Mouse (Mus musculus): Measurements from ENCODE around the gene Meox1. TPM values are rescaled to one million over a fixed set of nuclear protein-coding genes. Genes with fewer than 3 reads are reported as not detected.

Gene Meox1
- total and polyA plus RNA-seq, 3 experiments: 5.6 to 7.3 (median 7.2) TPM

GRCm38 (mm10) chr11:101885881-101886319 is 8.3 kb downstream of the Meox1 start:
- H3K9ac ChIP-seq (ENCODE audit: low read depth, low read length): no peak overlapping the region
- no peaks in the 10 kb centered on the region for H3K79me2 ChIP-seq (replicated peaks; ENCODE audit: control insufficient read depth, insufficient read depth, low read length)
- peaks cover 35% of the 10 kb centered on the region for H3K4me1 ChIP-seq (ENCODE audit: control insufficient read depth, insufficient read depth, low read length)
- 28% methylated on average over 6 of the region's 6 CpGs for WGBS
- intact Hi-C loops (cut with DNase I): no loop called here
- H3K36me3 ChIP-seq (ENCODE audit: control insufficient read depth, insufficient read depth, low read length): no peaks in the 10 kb centered on the region
- DNase-seq: no peak
- no peaks in the 10 kb centered on the region for H3K27me3 ChIP-seq (ENCODE audit: control insufficient read depth, insufficient read depth, low read length)
- TF ChIP-seq CTCF (IDR thresholded peaks at IDR 0.05) (no peak), EP300 (IDR thresholded peaks at IDR 0.05; ENCODE audit: insufficient read depth, low read depth, low read length) (no peak), POLR2A (IDR thresholded peaks at IDR 0.05; ENCODE audit: insufficient read depth, low read depth, low read length) (no peak)
- H3K27ac ChIP-seq: peak overlapping the region; percentile 56
- H3K4me3 ChIP-seq: no peak overlapping the region

- Histone ChIP-seq H3K9ac (ENCODE audit: low read depth, low read length) (no peak overlapping the region), H3K27me3 (ENCODE audit: control insufficient read depth, insufficient read depth, low read length) (no peaks in the 10 kb centered on the region), H3K4me3 (no peak overlapping the region), H3K4me1 (ENCODE audit: control insufficient read depth, insufficient read depth, low read length) (peaks cover 40% of the 10 kb centered on the region), H3K79me2 (replicated peaks; ENCODE audit: control insufficient read depth, insufficient read depth, low read length) (no peaks in the 10 kb centered on the region), H3K27ac (peak overlapping the region; percentile 56), H3K36me3 (ENCODE audit: control insufficient read depth, insufficient read depth, low read length) (no peaks in the 10 kb centered on the region)
- intact Hi-C loops (cut with DNase I): no loop called here
- TF ChIP-seq CTCF (IDR thresholded peaks at IDR 0.05) (peak; percentile 45), POLR2A (IDR thresholded peaks at IDR 0.05; ENCODE audit: insufficient read depth, low read depth, low read length) (no peak), EP300 (IDR thresholded peaks at IDR 0.05; ENCODE audit: insufficient read depth, low read depth, low read length) (peak; percentile 67; the same call in 1 of the 2 replicates)
- 3% methylated on average over 6 of the region's 6 CpGs for WGBS
- peak in 1 of 2 experiments; percentile 41 for DNase-seq
Observed at GRCm38 (mm10) chr11:101885232-101885631, 8.9 kb downstream of the Meox1 start.

GRCm38 (mm10) chr11:101883911-101884310 is 10.3 kb downstream of the Meox1 start:
- H3K4me1 ChIP-seq (ENCODE audit: control insufficient read depth, insufficient read depth, low read length): peaks cover 48% of the 10 kb centered on the region
- TF ChIP-seq EP300 (IDR thresholded peaks at IDR 0.05; ENCODE audit: insufficient read depth, low read depth, low read length): no peak
- no peak for TF ChIP-seq CTCF (IDR thresholded peaks at IDR 0.05)
- TF ChIP-seq POLR2A (IDR thresholded peaks at IDR 0.05; ENCODE audit: insufficient read depth, low read depth, low read length): no peak
- no peak for DNase-seq
- no peaks in the 10 kb centered on the region for H3K36me3 ChIP-seq (ENCODE audit: control insufficient read depth, insufficient read depth, low read length)
- peak overlapping the region; percentile 28; the same call in 1 of the 2 replicates for H3K27ac ChIP-seq
- H3K79me2 ChIP-seq (replicated peaks; ENCODE audit: control insufficient read depth, insufficient read depth, low read length): no peaks in the 10 kb centered on the region
- WGBS: 50% methylated on average over 2 of the region's 2 CpGs
- H3K4me3 ChIP-seq: no peak overlapping the region
- intact Hi-C loops (cut with DNase I): no loop called here
- no peak overlapping the region for H3K9ac ChIP-seq (ENCODE audit: low read depth, low read length)
- H3K27me3 ChIP-seq (ENCODE audit: control insufficient read depth, insufficient read depth, low read length): no peaks in the 10 kb centered on the region

GRCm38 (mm10) chr11:101882500-101883290 is 11.5 kb downstream of the Meox1 start:
- Histone ChIP-seq H3K4me3 (no peak overlapping the region), H3K27ac (peak overlapping the region; percentile 85), H3K27me3 (ENCODE audit: control insufficient read depth, insufficient read depth, low read length) (no peaks in the 10 kb centered on the region), H3K4me1 (ENCODE audit: control insufficient read depth, insufficient read depth, low read length) (peaks cover 52% of the 10 kb centered on the region), H3K9ac (ENCODE audit: low read depth, low read length) (no peak overlapping the region), H3K36me3 (ENCODE audit: control insufficient read depth, insufficient read depth, low read length) (no peaks in the 10 kb centered on the region), H3K79me2 (replicated peaks; ENCODE audit: control insufficient read depth, insufficient read depth, low read length) (no peaks in the 10 kb centered on the region)
- intact Hi-C loops (cut with DNase I): loop anchor here (1.0 kb wide), 1 partner anchor 12 kb away; the partner anchor contains the start of gene Meox1
- DNase-seq: no peak
- 58% methylated on average over 11 of the region's 11 CpGs for WGBS
- TF ChIP-seq EP300 (IDR thresholded peaks at IDR 0.05; ENCODE audit: insufficient read depth, low read depth, low read length): no peak
- TF ChIP-seq POLR2A (IDR thresholded peaks at IDR 0.05; ENCODE audit: insufficient read depth, low read depth, low read length): no peak
- no peak for TF ChIP-seq CTCF (IDR thresholded peaks at IDR 0.05)

GRCm38 (mm10) chr11:101881604-101882071 is 12.5 kb downstream of the Meox1 start:
- Histone ChIP-seq H3K27me3 (ENCODE audit: control insufficient read depth, insufficient read depth, low read length) (no peaks in the 10 kb centered on the region), H3K4me1 (ENCODE audit: control insufficient read depth, insufficient read depth, low read length) (peaks cover 51% of the 10 kb centered on the region), H3K4me3 (peak overlapping the region; percentile 7; the same call in 1 of the 2 replicates), H3K27ac (peak overlapping the region; percentile 85), H3K36me3 (ENCODE audit: control insufficient read depth, insufficient read depth, low read length) (no peaks in the 10 kb centered on the region), H3K79me2 (replicated peaks; ENCODE audit: control insufficient read depth, insufficient read depth, low read length) (no peaks in the 10 kb centered on the region), H3K9ac (ENCODE audit: low read depth, low read length) (peak overlapping the region; percentile 43)
- intact Hi-C loops (cut with DNase I): loop anchor here (1.0 kb wide), 4 partner anchors 13 to 60 kb away; partner anchors contain the start of gene Meox1
- WGBS: 7% methylated on average over 24 of the region's 24 CpGs
- DNase-seq: peak; percentile 90 to 93
- TF ChIP-seq CTCF (IDR thresholded peaks at IDR 0.05) (0 out of 2 replicates have a peak, but pooled peaks have one; percentile 3), EP300 (IDR thresholded peaks at IDR 0.05; ENCODE audit: insufficient read depth, low read depth, low read length) (peak; percentile 51), POLR2A (IDR thresholded peaks at IDR 0.05; ENCODE audit: insufficient read depth, low read depth, low read length) (0 out of 2 replicates have a peak, but pooled peaks have one; percentile 29)
